Mouse (Mus musculus): Measurements from ENCODE around the gene Ryr1. TPM values are rescaled to one million over a fixed set of nuclear protein-coding genes. Genes with fewer than 3 reads are reported as not detected.
"Not testable (repeated sequence)": the region's sequence is repeated elsewhere in the genome, so short reads cannot be mapped to it uniquely, and the experiment has no call there.

The Ryr1 gene
- total RNA-seq, 4 experiments from 2014 or later, result 7.0 to 10.5 (median 9.2) TPM

- DNase-seq (ENCODE audit: low spot score in 2 of 2), result no peak
These were observed 40.6 kb downstream of the Ryr1 start for GRCm38 (mm10) chr7:29084411-29084810.

GRCm38 (mm10) chr7:29079419-29079950 lies 45.5 kb downstream of the Ryr1 start:
- no peak for DNase-seq (ENCODE audit: low spot score in 2 of 2)

- peak in 1 of 2 experiments; percentile 44 for DNase-seq (ENCODE audit: low spot score in 2 of 2)
These were observed 48.0 kb downstream of the Ryr1 start for GRCm38 (mm10) chr7:29076977-29077376.

GRCm38 (mm10) chr7:29075208-29075607 lies 49.8 kb downstream of the Ryr1 start:
- no peak for DNase-seq (ENCODE audit: low spot score in 2 of 2)

GRCm38 (mm10) chr7:29072689-29073088 lies 52.3 kb downstream of the Ryr1 start:
- peak; percentile 25 to 38 for DNase-seq (ENCODE audit: low spot score in 2 of 2)

- peak in 1 of 2 experiments; percentile 23 for DNase-seq (ENCODE audit: low spot score in 2 of 2)
These were observed 53.6 kb downstream of the Ryr1 start for GRCm38 (mm10) chr7:29071169-29071891.

GRCm38 (mm10) chr7:29070364-29071168 lies 54.4 kb downstream of the Ryr1 start:
- DNase-seq (ENCODE audit: low spot score in 2 of 2), result no peak

- DNase-seq (ENCODE audit: low spot score in 2 of 2), result no peak
These were observed 57.2 kb downstream of the Ryr1 start for GRCm38 (mm10) chr7:29067758-29068157.

GRCm38 (mm10) chr7:29063476-29063875 lies 61.5 kb downstream of the Ryr1 start:
- DNase-seq (ENCODE audit: low spot score in 2 of 2), result not testable (repeated sequence)

- no peak for DNase-seq (ENCODE audit: low spot score in 2 of 2)
These were observed 63.4 kb downstream of the Ryr1 start for GRCm38 (mm10) chr7:29061522-29062037.

GRCm38 (mm10) chr7:29059445-29059844 lies 65.5 kb downstream of the Ryr1 start:
- no peak for DNase-seq (ENCODE audit: low spot score in 2 of 2)

- DNase-seq (ENCODE audit: low spot score in 2 of 2), result no peak
These were observed 72.2 kb downstream of the Ryr1 start for GRCm38 (mm10) chr7:29052821-29053220.

- no peak for DNase-seq (ENCODE audit: low spot score in 2 of 2)
These were observed 74.2 kb downstream of the Ryr1 start for GRCm38 (mm10) chr7:29050797-29051196.

GRCm38 (mm10) chr7:29048615-29049014 lies 76.4 kb downstream of the Ryr1 start:
- no peak for DNase-seq (ENCODE audit: low spot score in 2 of 2)

GRCm38 (mm10) chr7:29048070-29048469 lies 76.9 kb downstream of the Ryr1 start:
- DNase-seq (ENCODE audit: low spot score in 2 of 2), result no peak

GRCm38 (mm10) chr7:29046533-29046932 lies 78.4 kb downstream of the Ryr1 start:
- DNase-seq (ENCODE audit: low spot score in 2 of 2), result no peak

GRCm38 (mm10) chr7:29044302-29044701 lies 80.7 kb downstream of the Ryr1 start:
- no peak for DNase-seq (ENCODE audit: low spot score in 2 of 2)

- no peak for DNase-seq (ENCODE audit: low spot score in 2 of 2)
These were observed 81.3 kb downstream of the Ryr1 start for GRCm38 (mm10) chr7:29043674-29044057.

- no peak for DNase-seq (ENCODE audit: low spot score in 2 of 2)
These were observed 81.8 kb downstream of the Ryr1 start for GRCm38 (mm10) chr7:29043016-29043673.

GRCm38 (mm10) chr7:29041194-29041593 lies 83.8 kb downstream of the Ryr1 start:
- no peak for DNase-seq (ENCODE audit: low spot score in 2 of 2)

GRCm38 (mm10) chr7:29039985-29040661 lies 84.9 kb downstream of the Ryr1 start:
- DNase-seq (ENCODE audit: low spot score in 2 of 2), result no peak
